Mouse (Mus musculus) liver, postnatal 0 days (tissue): ENCODE measurements around the gene Chn1. TPM values are rescaled to one million over a fixed set of nuclear protein-coding genes. Genes with fewer than 3 reads are reported as not detected.
A peak's percentile ranks its signal among the peaks of the same experiment; 100 is the strongest.

Source experiments
- ATAC-seq: fragments of 200-750 bp; cut with Nextera tagmentation; 2 replicates; pipeline ENCODE4 v1.8.0; 2017; ENCODE audit warnings: mild to moderate bottlenecking, moderate library complexity
- DNase-seq: peaks from one replicate; pipeline ENCODE4 v3.0.0-alpha.2; 2016
- H3K27ac ChIP-seq: fragments of 300-500 bp; sonication (generic); 2 replicates; pipeline ENCODE4 v1.5.1; 2014; ENCODE audit warnings: antibody characterized with exemption, moderate library complexity, mild to moderate bottlenecking, low read depth
- H3K27me3 ChIP-seq: fragments of 300-500 bp; sonication (generic); 2 replicates; pipeline ENCODE4 v1.6.1; 2014; ENCODE audit warnings: low read length, control low read depth, mixed read lengths; ENCODE audit not compliant: insufficient read depth
- H3K36me3 ChIP-seq: fragments of 300-500 bp; sonication (generic); replicated peaks from 2 replicates; pipeline ENCODE4 v1.6.1; 2014; ENCODE audit warnings: mild to moderate bottlenecking, control low read depth, low read length, moderate library complexity, mixed read lengths; ENCODE audit not compliant: insufficient read depth
- H3K4me1 ChIP-seq: fragments of 300-500 bp; sonication (generic); 2 replicates; pipeline ENCODE4 v1.6.1; 2014; ENCODE audit warnings: antibody characterized with exemption, mild to moderate bottlenecking, control low read depth; ENCODE audit not compliant: insufficient read depth
- H3K4me2 ChIP-seq: fragments of 300-500 bp; sonication (generic); 2 replicates; pipeline ENCODE4 v1.6.1; 2014; ENCODE audit warnings: low read depth, mild to moderate bottlenecking, low read length, moderate library complexity, mixed read lengths
- H3K4me3 ChIP-seq: fragments of 300-500 bp; sonication (generic); 2 replicates; pipeline ENCODE4 v1.5.1; 2014; ENCODE audit warnings: low read depth, low read length
- H3K9ac ChIP-seq: fragments of 300-500 bp; sonication (generic); replicated peaks from 2 replicates; pipeline ENCODE4 v1.6.1; 2014; ENCODE audit warnings: mild to moderate bottlenecking, moderate library complexity
- H3K9me3 ChIP-seq: fragments of 300-500 bp; sonication (generic); 2 replicates; pipeline ENCODE4 v1.6.1; 2016; ENCODE audit warnings: mild to moderate bottlenecking, control low read depth, low read length, mixed read lengths
- CTCF ChIP-seq: sonication (generic); IDR thresholded peaks from 2 replicates; pipeline ENCODE4 v1.5.1; 2016; ENCODE audit warnings: antibody characterized with exemption, low read depth
- EP300 ChIP-seq: IDR thresholded peaks from 2 replicates; pipeline ENCODE4 v1.6.1; 2016; ENCODE audit warnings: antibody characterized with exemption, low read depth, mild to moderate bottlenecking
- WGBS: fragments of 180-500 bp; shearing (Covaris S2); extraction: QIAGEN DNeasy Blood & Tissue Kit; methylation state at CpG from one replicate; pipeline ENCODE4 v1.1.7; 2014; ENCODE audit not compliant: insufficient replicate concordance; 5-methylcytosine and 5-hydroxymethylcytosine counted together
- polyA plus RNA-seq: library from polyadenylated mRNA; unstranded; fragments of >200 nt; fragmentation: Nextera tagmentation; extraction: Ambion mirVana; gene quantifications from 2 replicates; pipeline ENCODE4 v1.2.1, GENCODE M21; 2015

Chn1 gene
- polyA plus RNA-seq, 1 experiment from 2014 or later = 0.26 TPM

DNA sequence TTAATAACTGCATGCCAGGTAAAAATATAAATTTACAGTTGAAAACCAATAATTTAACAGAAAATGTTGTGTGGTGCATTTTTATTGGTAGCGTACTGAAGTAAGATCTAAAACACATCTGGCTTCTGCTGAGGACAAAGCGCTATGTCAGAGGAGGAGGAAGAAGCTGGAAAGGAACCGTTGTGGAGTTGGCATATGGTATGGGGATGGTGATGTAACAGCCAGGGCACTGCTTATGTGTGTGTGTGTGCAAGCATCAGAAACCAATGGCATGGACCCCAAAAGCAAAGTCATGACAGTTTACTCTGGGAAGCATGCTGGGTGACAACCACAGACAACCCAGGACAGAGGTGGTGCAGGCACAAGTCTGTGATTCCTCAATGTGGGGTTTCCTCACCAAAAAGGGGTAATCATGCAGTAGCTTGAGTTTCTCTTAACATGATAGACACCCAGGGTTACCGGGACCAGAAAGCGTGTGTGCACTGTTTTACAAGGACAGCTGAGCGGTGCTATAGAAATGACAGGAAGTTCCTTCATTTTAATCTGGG is 162.7 kb downstream of the Chn1 start:
- no peaks in the 10 kb centered on the region for H3K4me1 ChIP-seq
- H3K9me3 ChIP-seq = no peaks in the 10 kb centered on the region
- 76% methylated on average over 6 of the region's 6 CpGs for WGBS
- no peak for TF ChIP-seq EP300
- no peak for TF ChIP-seq CTCF
- no peaks in the 10 kb centered on the region for H3K27me3 ChIP-seq
- no peak overlapping the region for H3K4me3 ChIP-seq
- no peak overlapping the region for H3K27ac ChIP-seq
- DNase-seq = no peak
- H3K4me2 ChIP-seq = no peak overlapping the region
- H3K9ac ChIP-seq = no peak overlapping the region
- no peaks in the 10 kb centered on the region for H3K36me3 ChIP-seq
- ATAC-seq = no peak

DNA sequence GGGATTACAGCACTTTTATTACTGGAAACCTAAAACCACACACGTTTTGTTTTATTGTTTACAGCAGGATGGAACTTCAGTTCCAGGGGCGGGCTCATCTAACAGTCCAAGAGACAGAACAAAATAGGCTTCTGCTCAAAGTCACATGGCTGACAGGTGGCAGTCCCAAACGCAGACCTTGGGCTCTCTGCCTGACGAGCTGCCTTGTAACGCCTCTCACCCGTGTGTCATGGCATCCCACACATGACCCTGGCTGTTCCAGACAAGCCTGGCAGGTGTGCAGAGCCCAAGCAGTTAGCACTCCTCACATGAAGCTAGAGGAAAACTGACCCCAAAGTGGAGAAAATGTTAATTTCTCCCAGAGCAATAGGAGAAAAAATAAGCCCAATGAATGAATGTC is 163.3 kb downstream of the Chn1 start:
- no peak overlapping the region for H3K4me3 ChIP-seq
- no peak overlapping the region for H3K9ac ChIP-seq
- H3K9me3 ChIP-seq = no peaks in the 10 kb centered on the region
- no peaks in the 10 kb centered on the region for H3K4me1 ChIP-seq
- no peak overlapping the region for H3K27ac ChIP-seq
- no peaks in the 10 kb centered on the region for H3K27me3 ChIP-seq
- WGBS = 73% methylated on average over 6 of the region's 6 CpGs
- TF ChIP-seq CTCF (no peak), EP300 (no peak)
- ATAC-seq = no peak
- no peak overlapping the region for H3K4me2 ChIP-seq
- no peaks in the 10 kb centered on the region for H3K36me3 ChIP-seq
- no peak for DNase-seq

DNA sequence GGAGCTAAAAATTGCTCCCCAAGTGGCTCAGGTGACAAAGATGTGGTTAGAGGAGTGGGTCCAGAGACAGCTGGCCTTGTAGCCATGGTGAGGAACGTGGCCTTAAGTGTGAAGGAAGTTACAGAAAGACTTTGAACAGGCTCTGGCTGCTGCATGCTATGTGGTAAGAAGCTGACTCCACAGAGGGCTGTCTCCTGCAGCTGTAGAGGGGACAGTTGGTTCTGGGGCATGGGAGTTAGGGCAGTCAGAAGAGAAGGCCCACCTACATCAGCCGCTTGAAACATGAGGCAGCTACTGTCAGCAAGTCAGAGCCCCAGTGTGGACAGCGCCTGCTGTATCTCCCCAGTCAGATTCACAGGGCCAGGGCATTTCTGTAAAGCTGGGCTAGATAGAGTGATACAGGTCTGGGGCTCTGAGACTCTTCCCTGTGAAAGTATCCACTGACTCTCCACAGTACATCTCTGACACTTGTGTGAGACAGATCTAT is 165.4 kb downstream of the Chn1 start:
- TF ChIP-seq EP300 = no peak
- TF ChIP-seq CTCF = no peak

DNA sequence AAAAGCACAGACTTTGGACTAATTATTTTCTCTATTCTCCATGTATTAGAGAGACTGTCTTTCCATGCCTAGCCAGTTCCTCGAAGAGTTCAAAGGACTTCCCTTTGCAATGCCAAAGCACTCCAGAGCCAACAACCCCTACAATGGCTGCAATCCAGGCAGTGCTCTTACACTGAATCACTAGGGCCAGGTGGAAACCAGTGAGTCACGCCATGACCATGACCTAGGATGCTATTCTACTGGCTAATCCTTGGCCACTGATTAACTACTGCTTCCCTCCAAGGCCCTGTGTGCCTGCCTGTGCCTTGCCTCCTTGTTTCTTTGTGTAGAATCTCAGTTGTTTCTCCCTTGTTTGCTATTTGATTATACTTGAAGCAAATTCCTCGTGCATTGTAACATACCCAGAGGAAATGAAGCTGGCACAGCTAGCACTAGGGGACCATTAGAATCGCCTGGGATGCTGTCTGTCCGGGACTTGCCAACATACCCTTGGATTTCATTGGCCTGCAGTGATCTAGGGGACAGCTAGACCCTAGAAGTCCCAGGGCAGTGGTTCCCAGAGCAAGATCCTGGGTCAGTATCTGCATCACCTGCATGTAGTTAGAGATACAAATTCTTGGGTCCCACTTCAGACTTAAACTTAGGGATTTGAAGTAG is 166.0 kb downstream of the Chn1 start:
- Histone ChIP-seq H3K27ac (no peak overlapping the region), H3K9ac (no peak overlapping the region), H3K4me1 (no peaks in the 10 kb centered on the region), H3K9me3 (no peaks in the 10 kb centered on the region), H3K36me3 (no peaks in the 10 kb centered on the region), H3K4me3 (no peak overlapping the region), H3K27me3 (no peaks in the 10 kb centered on the region), H3K4me2 (no peak overlapping the region)
- no peak for DNase-seq
- ATAC-seq = peak; percentile 49; the same call in 1 of the 2 replicates
- WGBS = 55% methylated on average over 5 of the region's 5 CpGs
- TF ChIP-seq CTCF (no peak), EP300 (no peak)

More for the DNA sequence above, 165.4 kb downstream of the Chn1 start:
- ATAC-seq = no peak
- Histone ChIP-seq H3K9ac (no peak overlapping the region), H3K27me3 (no peaks in the 10 kb centered on the region), H3K27ac (no peak overlapping the region), H3K9me3 (no peaks in the 10 kb centered on the region), H3K4me3 (no peak overlapping the region), H3K36me3 (no peaks in the 10 kb centered on the region), H3K4me2 (no peak overlapping the region), H3K4me1 (no peaks in the 10 kb centered on the region)
- no peak for DNase-seq
- WGBS = 68% methylated on average over 3 of the region's 3 CpGs

DNA sequence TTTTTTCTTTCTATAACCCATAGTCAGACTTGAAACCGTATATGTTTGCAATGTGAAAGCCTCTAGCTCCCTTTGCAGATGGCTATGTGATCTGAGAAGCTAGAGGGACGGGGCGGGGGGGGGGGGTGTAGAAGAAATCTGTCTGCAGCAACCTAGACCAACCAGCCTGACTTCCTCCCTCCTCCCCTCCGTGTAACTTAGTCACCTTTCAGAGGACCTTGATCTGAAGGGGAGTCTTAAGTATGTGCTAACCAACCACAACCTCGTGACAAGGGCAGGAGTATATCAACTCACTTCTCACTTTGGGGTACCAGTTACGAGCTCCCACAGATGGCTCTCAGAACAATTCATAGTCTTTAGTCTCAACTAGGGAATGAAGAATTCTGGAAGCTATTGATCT is 166.8 kb downstream of the Chn1 start:
- H3K4me2 ChIP-seq = no peak overlapping the region
- ATAC-seq = no peak
- 66% methylated on average over 6 of the region's 6 CpGs for WGBS
- no peak overlapping the region for H3K27ac ChIP-seq
- H3K27me3 ChIP-seq = no peaks in the 10 kb centered on the region
- DNase-seq = no peak
- H3K4me3 ChIP-seq = no peak overlapping the region
- TF ChIP-seq EP300 = no peak
- no peak for TF ChIP-seq CTCF
- H3K4me1 ChIP-seq = no peaks in the 10 kb centered on the region
- no peak overlapping the region for H3K9ac ChIP-seq
- no peaks in the 10 kb centered on the region for H3K36me3 ChIP-seq
- H3K9me3 ChIP-seq = no peaks in the 10 kb centered on the region

DNA sequence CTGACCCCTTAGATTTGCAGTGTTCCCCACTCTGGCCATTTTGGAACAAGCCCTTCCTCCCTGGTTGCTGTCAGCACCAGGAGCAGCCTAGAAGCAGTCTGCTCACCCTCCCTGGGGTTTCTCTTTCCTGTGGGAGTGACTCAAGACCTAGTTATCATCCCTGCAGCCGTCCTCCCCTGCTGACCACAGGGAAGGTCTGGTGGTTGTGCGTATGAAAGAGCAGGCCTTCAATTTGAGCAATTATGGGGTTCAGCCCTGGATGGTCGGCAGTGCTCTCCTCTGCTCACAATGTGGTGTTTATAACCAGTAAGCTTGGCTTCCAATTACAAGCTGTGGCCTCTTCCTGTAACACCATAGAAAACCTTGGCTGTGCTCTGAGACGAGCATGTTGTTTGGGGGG is 167.5 kb downstream of the Chn1 start:
- H3K27ac ChIP-seq = no peak overlapping the region
- H3K9me3 ChIP-seq = no peaks in the 10 kb centered on the region
- ATAC-seq (no peak), DNase-seq (no peak)
- H3K4me2 ChIP-seq = no peak overlapping the region
- H3K27me3 ChIP-seq = no peaks in the 10 kb centered on the region
- H3K4me3 ChIP-seq = no peak overlapping the region
- no peaks in the 10 kb centered on the region for H3K36me3 ChIP-seq
- 48% methylated on average over 4 of the region's 4 CpGs for WGBS
- TF ChIP-seq CTCF = no peak
- no peak for TF ChIP-seq EP300
- no peaks in the 10 kb centered on the region for H3K4me1 ChIP-seq
- H3K9ac ChIP-seq = no peak overlapping the region

DNA sequence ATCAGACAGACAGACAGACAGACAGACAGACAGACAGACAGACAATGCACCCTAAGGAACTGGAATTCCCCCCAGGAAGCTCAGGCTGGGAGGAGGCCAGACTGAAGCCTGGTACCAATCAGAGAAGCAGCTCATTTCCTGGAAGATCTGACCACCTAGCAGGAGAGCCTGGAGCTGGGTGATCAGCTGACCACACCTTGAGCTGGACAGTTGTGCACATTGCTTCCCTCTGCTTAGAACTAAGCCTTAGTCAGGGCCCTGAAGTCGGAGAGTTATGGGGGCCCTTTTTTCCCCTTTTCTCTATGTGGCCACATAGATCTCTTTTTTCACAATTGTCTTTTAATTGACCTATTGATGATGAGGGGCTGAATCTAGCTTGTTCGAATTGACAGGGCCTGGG is 168.0 kb downstream of the Chn1 start:
- no peak for ATAC-seq
- Histone ChIP-seq H3K9me3 (no peaks in the 10 kb centered on the region), H3K36me3 (no peaks in the 10 kb centered on the region), H3K4me3 (no peak overlapping the region), H3K27me3 (no peaks in the 10 kb centered on the region), H3K9ac (no peak overlapping the region), H3K4me1 (no peaks in the 10 kb centered on the region), H3K4me2 (no peak overlapping the region), H3K27ac (no peak overlapping the region)
- DNase-seq = no peak
- WGBS = 51% methylated on average over 2 of the region's 2 CpGs
- no peak for TF ChIP-seq EP300
- TF ChIP-seq CTCF = no peak
